Mouse (Mus musculus): Measurements from ENCODE around the gene Eef1akmt1. TPM values are rescaled to one million over a fixed set of nuclear protein-coding genes. Genes with fewer than 3 reads are reported as not detected.

The Eef1akmt1 gene
- polyA plus RNA-seq, 1 experiment from 2014 or later, result 62.2 TPM

DNA sequence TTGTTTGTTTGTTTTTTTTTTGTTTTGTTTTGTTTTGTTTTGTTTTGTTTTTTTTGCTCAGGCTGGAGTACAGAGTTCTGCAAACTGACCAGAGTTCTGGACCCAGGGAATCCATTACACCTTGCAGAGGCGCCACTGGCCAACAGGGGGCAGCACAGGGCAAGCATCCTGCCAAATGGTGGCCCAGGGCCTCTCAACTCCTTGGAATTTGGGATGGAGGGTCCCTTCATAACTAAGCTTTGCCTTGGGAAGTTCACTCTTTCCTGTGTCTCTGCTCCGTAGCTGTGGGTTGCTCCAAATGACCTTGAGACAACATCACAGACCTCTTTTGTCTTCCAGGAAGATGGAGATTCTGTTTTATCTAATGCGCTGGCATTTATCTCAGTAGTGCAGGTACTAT lies 38.2 kb downstream of the Eef1akmt1 start:
- H3K4me2 ChIP-seq, result no peak overlapping the region
- 39% methylated on average over 3 of the region's 3 CpGs for WGBS
- H3K27ac ChIP-seq (replicated peaks), result no peak overlapping the region
- H3K36me3 ChIP-seq, result no peaks in the 10 kb centered on the region
- no peak overlapping the region for H3K4me3 ChIP-seq
- H3K27me3 ChIP-seq (replicated peaks), result peaks cover 42% of the 10 kb centered on the region
- H3K9ac ChIP-seq, result no peak overlapping the region
- peaks cover 58% of the 10 kb centered on the region for H3K4me1 ChIP-seq
- no peaks in the 10 kb centered on the region for H3K9me3 ChIP-seq
- ATAC-seq (ENCODE audit: extremely low read depth, insufficient number of reproducible peaks, low FRiP score, low TSS enrichment), result no peak

DNA sequence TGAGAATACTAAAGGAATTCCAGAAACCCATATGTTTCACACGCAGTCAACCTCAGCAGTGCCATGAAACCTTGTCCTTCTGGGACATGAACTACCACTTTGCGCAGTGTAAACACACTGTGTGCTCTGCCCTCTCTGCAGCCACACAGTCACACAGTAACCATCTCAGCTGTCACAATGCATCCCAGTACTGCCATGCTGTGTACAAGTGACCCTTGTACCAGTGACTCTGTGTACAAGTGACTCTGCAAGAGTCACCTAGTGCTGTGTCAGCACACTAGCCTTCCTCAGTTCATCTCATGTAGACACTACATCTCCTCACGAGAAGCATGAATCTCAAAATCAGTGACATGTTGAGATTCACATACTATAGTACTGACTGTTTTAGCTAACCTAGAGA lies 38.8 kb downstream of the Eef1akmt1 start:
- ATAC-seq (ENCODE audit: extremely low read depth, insufficient number of reproducible peaks, low FRiP score, low TSS enrichment), result no peak
- WGBS, result 78% methylated on average over 3 of the region's 3 CpGs
- Histone ChIP-seq H3K27me3 (replicated peaks) (peaks cover 46% of the 10 kb centered on the region), H3K9me3 (no peaks in the 10 kb centered on the region), H3K36me3 (no peaks in the 10 kb centered on the region), H3K4me3 (no peak overlapping the region), H3K9ac (no peak overlapping the region), H3K4me2 (no peak overlapping the region), H3K4me1 (peaks cover 52% of the 10 kb centered on the region), H3K27ac (replicated peaks) (no peak overlapping the region)

DNA sequence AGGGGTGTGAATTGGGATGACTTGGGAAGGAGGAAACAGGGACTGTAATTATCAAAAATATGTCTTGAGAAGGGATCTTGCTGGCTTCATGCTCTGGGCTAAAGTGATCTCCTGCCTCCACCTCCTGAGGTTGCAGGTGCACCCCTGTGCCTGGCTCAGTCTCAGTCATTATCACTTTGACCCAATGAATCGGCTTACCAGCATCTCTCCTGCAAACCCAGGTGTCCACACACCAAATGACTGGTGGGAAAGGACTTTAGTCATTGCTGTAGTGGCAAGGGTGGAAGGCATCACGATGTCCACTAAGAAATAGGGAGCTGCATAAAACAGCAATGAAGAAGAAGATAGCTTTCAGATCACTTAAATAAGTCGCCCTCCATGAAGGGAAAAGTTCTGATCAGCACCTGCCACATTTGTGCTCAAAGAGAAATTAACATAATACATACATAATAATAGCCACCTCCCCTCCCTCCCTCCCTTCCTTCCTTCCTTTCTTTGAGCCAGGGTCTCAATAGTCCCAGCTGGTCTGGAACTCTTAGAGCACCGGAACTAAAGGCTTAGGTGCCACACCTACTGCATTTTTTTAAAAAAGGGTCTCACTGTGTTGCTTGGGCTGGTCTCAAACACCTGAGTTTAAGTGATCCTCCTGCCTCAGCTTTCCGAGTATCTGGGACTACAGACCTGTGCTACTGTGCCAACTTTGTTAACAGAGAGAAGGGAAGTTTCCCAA lies 41.5 kb downstream of the Eef1akmt1 start:
- Histone ChIP-seq H3K36me3 (no peaks in the 10 kb centered on the region), H3K4me2 (no peak overlapping the region), H3K9me3 (no peaks in the 10 kb centered on the region), H3K27ac (replicated peaks) (no peak overlapping the region), H3K9ac (no peak overlapping the region), H3K27me3 (replicated peaks) (peaks cover 65% of the 10 kb centered on the region), H3K4me3 (no peak overlapping the region), H3K4me1 (peaks cover 34% of the 10 kb centered on the region)
- 55% methylated on average over 5 of the region's 5 CpGs for WGBS
- no peak for ATAC-seq (ENCODE audit: extremely low read depth, insufficient number of reproducible peaks, low FRiP score, low TSS enrichment)

DNA sequence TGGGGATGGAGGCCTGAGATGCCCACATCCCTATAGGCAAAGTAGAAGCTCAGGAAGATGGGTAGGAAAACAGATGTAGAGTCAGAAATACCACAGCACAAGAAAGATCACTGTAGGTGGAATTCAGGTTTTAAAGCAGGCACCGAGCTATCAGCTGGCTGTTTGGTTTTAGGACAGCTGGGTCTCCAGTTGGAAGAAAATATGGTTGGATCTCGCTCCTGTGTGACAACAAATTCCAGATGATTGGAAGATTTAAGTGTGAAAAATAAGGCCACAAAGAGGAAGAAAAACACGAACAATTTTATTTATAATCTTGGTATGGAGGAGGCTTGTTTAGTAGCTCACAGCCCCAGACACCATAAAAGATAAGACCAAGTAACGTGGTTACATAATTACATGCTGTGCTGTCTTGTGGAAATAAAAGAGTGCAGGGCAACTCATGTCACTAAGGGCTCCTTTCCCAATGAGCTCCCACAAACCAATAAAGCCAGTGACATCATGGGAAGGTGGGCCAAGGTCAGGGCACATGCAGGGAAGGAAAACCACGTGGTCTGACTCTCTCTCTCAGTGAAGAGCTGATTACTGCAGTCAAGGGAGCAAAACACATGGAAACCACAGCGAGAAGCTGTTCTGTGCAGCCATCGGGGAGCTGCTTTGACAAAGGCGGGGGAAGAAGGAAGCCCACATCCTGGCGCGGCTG lies 42.2 kb downstream of the Eef1akmt1 start:
- no peak overlapping the region for H3K4me2 ChIP-seq
- H3K9ac ChIP-seq, result no peak overlapping the region
- H3K4me1 ChIP-seq, result peaks cover 32% of the 10 kb centered on the region
- no peak overlapping the region for H3K4me3 ChIP-seq
- ATAC-seq (ENCODE audit: extremely low read depth, insufficient number of reproducible peaks, low FRiP score, low TSS enrichment), result no peak
- WGBS, result 47% methylated on average over 10 of the region's 10 CpGs
- no peaks in the 10 kb centered on the region for H3K36me3 ChIP-seq
- peaks cover 64% of the 10 kb centered on the region for H3K27me3 ChIP-seq (replicated peaks)
- no peaks in the 10 kb centered on the region for H3K9me3 ChIP-seq
- no peak overlapping the region for H3K27ac ChIP-seq (replicated peaks)

DNA sequence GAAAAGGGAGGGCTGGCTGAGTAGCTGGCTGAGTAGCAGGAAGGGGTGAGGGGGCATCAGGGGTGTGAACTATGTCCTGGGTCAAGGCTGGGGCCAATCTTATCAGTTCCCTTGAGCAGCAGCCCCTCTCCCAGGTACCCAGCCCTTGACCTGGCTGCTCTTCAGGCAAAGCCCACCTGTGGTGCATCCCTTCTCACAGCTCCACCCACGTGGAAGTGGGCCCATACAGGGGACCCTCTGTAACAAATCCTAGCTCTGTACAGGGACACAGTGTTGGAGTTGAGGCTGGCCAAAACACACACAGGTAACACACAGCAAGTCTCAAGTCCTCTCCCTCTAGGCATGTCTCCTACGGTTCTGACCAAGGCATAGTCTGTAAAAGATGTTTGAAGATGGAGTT lies 43.8 kb downstream of the Eef1akmt1 start:
- Histone ChIP-seq H3K4me3 (no peak overlapping the region), H3K4me1 (peaks cover 23% of the 10 kb centered on the region), H3K9me3 (no peaks in the 10 kb centered on the region), H3K27me3 (replicated peaks) (peaks cover 69% of the 10 kb centered on the region), H3K36me3 (no peaks in the 10 kb centered on the region), H3K27ac (replicated peaks) (no peak overlapping the region), H3K9ac (no peak overlapping the region), H3K4me2 (no peak overlapping the region)
- ATAC-seq (ENCODE audit: extremely low read depth, insufficient number of reproducible peaks, low FRiP score, low TSS enrichment), result no peak
- whole genome bisulfite sequencing, result 31% methylated on average over 2 of the region's 2 CpGs

DNA sequence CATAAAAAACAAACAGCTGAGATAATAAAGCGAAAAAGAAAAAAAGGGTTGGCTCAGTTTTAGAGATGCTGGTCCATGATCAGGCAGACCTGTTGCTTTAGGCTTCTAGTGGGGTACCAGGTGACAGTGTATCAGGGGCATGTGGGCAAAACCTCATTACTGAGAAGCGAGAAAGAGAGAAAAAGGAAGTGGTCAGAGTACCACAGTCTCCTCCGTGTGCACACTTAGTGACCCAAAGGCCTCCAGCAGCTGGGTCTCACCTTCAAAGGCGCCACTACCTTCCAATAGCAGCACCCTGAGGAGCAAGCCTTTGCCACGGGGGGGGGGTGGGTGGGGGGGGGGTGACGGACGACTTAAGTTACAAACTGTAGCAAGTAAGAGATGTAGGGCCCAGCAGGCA lies 44.3 kb downstream of the Eef1akmt1 start:
- peaks cover 23% of the 10 kb centered on the region for H3K4me1 ChIP-seq
- WGBS, result 35% methylated on average over 7 of the region's 7 CpGs
- no peak overlapping the region for H3K4me3 ChIP-seq
- ATAC-seq (ENCODE audit: extremely low read depth, insufficient number of reproducible peaks, low FRiP score, low TSS enrichment), result no peak
- no peak overlapping the region for H3K4me2 ChIP-seq
- H3K27me3 ChIP-seq (replicated peaks), result peaks cover 69% of the 10 kb centered on the region
- H3K27ac ChIP-seq (replicated peaks), result no peak overlapping the region
- no peaks in the 10 kb centered on the region for H3K36me3 ChIP-seq
- no peak overlapping the region for H3K9ac ChIP-seq
- no peaks in the 10 kb centered on the region for H3K9me3 ChIP-seq

DNA sequence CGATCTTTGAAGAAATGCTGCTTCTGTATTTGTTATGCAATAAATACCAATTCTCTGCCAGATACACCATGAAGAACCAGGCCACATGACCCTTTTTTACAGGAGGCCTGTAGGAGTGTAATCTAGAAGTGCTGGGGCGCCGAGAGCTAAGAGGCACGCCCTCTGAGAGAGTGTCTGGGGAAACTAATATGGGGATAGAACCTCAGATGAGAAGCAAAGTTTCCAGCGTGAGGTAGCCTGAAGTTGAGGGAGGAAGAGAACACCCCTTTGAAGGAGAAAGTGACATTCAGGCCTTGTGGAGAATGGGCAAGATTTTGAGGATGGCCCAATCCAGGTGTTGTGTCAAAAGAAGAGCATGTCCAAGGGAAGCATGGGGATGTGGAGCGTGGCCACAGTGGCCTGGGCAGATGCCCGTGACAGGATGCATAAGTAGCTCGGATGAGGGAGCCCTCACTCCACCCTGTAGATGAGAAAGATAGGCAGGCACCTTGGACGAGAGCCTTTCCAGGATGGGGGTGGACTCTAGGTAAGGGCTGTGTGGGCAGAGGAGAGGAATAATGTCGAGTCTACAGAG lies 45.3 kb downstream of the Eef1akmt1 start:
- Histone ChIP-seq H3K9ac (no peak overlapping the region), H3K27ac (replicated peaks) (no peak overlapping the region), H3K9me3 (no peaks in the 10 kb centered on the region), H3K36me3 (no peaks in the 10 kb centered on the region), H3K4me2 (peak overlapping the region; percentile 94), H3K4me1 (peaks cover 23% of the 10 kb centered on the region), H3K27me3 (replicated peaks) (peaks cover 63% of the 10 kb centered on the region), H3K4me3 (peak overlapping the region; percentile 75)
- no peak for ATAC-seq (ENCODE audit: extremely low read depth, insufficient number of reproducible peaks, low FRiP score, low TSS enrichment)
- WGBS, result 53% methylated on average over 10 of the region's 10 CpGs

DNA sequence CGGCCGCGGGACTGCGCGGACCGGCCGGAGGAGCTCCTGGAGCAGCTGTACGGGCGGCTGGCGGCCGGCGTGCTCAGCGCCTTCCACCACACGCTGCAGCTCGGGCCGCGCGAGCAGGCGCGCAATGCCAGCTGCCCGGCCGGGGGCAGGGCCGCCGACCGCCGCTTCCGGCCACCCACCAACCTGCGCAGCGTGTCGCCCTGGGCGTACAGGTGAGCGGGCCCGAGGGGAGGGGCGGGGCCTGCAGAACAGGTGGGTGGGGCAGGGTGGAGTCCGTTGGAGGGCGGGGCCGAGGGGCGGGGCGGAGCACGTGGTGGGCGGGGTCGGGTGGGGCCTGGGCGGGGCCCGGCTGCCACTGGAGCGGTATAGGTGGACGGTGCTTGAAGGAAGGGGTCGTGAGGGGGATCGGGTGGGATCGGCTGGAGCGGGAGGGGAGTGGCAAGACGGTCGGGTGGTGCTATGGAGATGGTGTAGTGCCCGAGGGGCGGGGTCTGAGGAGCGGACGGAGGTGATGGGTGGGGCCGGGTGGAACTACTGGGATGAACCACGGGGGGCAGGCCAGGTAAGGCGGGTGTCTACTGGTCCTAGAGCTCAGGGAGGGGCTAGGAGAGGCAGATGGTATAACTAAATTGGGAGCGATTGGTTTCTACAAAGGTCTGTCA lies 45.9 kb downstream of the Eef1akmt1 start:
- peak overlapping the region; percentile 94 for H3K4me2 ChIP-seq
- H3K36me3 ChIP-seq, result no peaks in the 10 kb centered on the region
- peak; percentile 45 for ATAC-seq (ENCODE audit: extremely low read depth, insufficient number of reproducible peaks, low FRiP score, low TSS enrichment)
- peaks cover 23% of the 10 kb centered on the region for H3K4me1 ChIP-seq
- peak overlapping the region; percentile 75 for H3K4me3 ChIP-seq
- peaks cover 63% of the 10 kb centered on the region for H3K27me3 ChIP-seq (replicated peaks)
- H3K9ac ChIP-seq, result peak overlapping the region; percentile 83
- no peak overlapping the region for H3K27ac ChIP-seq (replicated peaks)
- WGBS, result 1% methylated on average over 59 of the region's 60 CpGs
- H3K9me3 ChIP-seq, result no peaks in the 10 kb centered on the region

DNA sequence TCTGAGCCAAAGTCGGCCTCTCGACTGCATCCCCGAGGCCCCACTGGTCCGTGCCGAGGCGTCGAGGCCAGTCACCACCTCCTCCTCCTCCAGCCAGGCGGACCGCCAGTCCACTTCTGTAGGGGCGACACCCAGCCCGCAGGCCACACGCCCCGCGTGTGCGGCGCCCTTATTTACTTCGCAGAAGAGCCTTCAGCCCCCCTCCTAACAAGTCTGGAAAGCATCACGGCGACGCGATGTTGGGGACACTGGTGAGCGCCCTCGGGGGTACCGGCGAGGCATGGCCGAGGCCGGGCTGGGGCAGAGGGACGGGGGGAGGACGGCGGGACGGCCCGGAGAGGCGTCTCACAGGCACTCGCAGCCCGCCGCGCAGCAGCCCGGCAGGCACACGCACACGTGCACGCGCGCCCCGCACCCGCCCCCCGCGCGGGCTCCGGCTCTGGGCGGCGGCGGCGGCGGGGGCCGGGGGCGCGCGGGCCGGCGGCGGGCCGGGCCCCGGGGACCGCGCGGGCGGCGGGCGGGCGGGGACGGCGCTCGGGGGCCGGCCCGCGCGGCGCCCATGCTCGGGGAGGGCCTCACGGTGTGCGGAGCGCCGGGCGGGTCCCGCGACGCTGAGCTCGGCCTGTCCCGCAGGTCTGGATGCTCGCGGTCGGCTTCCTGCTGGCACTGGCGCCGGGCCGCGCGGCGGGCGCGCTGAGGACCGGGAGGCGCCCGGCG lies 46.6 kb downstream of the Eef1akmt1 start, which contains the start of gene Il17d:
Gene Il17d (plus strand): TSS at position 107 of the 717 bp plus-strand sequence.
- H3K36me3 ChIP-seq, result no peaks in the 10 kb centered on the region
- peak within 1 kb of the TSS; percentile 83 for H3K9ac ChIP-seq
- peak within 1 kb of the TSS; percentile 94 for H3K4me2 ChIP-seq
- peaks cover 63% of the 10 kb centered on the region for H3K27me3 ChIP-seq (replicated peaks)
- H3K9me3 ChIP-seq, result no peaks in the 10 kb centered on the region
- WGBS, result under 1% methylated on average over 58 of the region's 104 CpGs
- no peak within 1 kb of the TSS for H3K27ac ChIP-seq (replicated peaks)
- ATAC-seq (ENCODE audit: extremely low read depth, insufficient number of reproducible peaks, low FRiP score, low TSS enrichment), result peak; percentile 32; the same call in 1 of the 2 replicates
- peaks cover 22% of the 10 kb centered on the region for H3K4me1 ChIP-seq
- peak within 1 kb of the TSS; percentile 75 for H3K4me3 ChIP-seq

DNA sequence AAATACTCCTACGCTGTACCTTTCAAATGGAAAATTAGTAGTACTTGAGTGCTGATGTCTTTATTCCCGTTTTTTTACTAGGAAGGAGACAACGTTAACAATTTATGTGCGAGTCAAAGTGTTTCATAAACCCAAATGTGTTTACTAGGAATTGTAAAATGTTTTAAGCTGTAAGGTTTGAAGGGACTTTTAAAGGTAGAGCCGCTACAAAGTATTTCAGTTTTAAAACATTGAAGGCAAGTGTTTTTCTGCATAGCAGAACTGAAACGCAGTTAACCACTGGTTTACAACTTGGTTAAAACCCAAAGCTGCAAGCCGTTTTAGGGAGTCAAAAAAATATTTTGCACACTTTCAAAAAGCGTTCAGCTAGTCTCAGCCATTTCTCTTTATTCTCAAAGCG lies 47.6 kb downstream of the Eef1akmt1 start:
- no peaks in the 10 kb centered on the region for H3K36me3 ChIP-seq
- H3K27me3 ChIP-seq (replicated peaks), result peaks cover 55% of the 10 kb centered on the region
- H3K4me2 ChIP-seq, result no peak overlapping the region
- 87% methylated on average over 9 of the region's 9 CpGs for WGBS
- no peak overlapping the region for H3K4me3 ChIP-seq
- no peak overlapping the region for H3K27ac ChIP-seq (replicated peaks)
- H3K9me3 ChIP-seq, result no peaks in the 10 kb centered on the region
- H3K9ac ChIP-seq, result no peak overlapping the region
- ATAC-seq (ENCODE audit: extremely low read depth, insufficient number of reproducible peaks, low FRiP score, low TSS enrichment), result no peak
- peaks cover 12% of the 10 kb centered on the region; the same call in 1 of the 2 replicates for H3K4me1 ChIP-seq

DNA sequence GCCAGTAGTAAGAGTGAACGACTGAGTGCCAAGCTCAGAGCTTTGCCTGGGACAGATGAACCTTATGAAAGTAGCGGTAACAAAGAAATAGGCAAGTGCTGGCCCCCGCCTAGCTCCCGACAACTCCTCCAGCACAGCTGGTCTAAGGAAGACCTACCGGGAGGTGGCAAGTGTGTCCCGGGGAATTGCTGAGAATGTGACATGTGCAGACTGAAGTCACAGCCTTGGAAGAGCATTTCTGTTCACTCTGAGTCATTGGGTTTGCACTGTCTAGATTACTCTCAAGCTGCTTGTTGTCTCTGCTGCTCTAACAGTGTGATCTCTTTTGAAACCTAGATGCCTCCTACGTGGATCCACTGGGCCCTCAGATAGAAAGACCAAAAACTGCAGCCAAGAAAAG lies 54.4 kb downstream of the Eef1akmt1 start:
- no peaks in the 10 kb centered on the region for H3K36me3 ChIP-seq
- 0 out of 2 replicates have a peak, but pooled peaks cover under 1% of the 10 kb centered on the region for H3K27me3 ChIP-seq (replicated peaks)
- H3K9me3 ChIP-seq, result no peaks in the 10 kb centered on the region
- no peak overlapping the region for H3K27ac ChIP-seq (replicated peaks)
- H3K4me3 ChIP-seq, result no peak overlapping the region
- H3K4me2 ChIP-seq, result no peak overlapping the region
- no peak overlapping the region for H3K9ac ChIP-seq
- 0 out of 2 replicates have a peak, but pooled peaks cover 3% of the 10 kb centered on the region for H3K4me1 ChIP-seq
- ATAC-seq (ENCODE audit: extremely low read depth, insufficient number of reproducible peaks, low FRiP score, low TSS enrichment), result no peak
- WGBS, result 83% methylated on average over 7 of the region's 7 CpGs

Data from heart, embryonic 13.5 days (tissue).